Mouse (Mus musculus): ENCODE data around the gene Pus7.

- TF ChIP-seq CTCF (IDR thresholded peaks at IDR 0.05; ENCODE audit: low read depth, low read length) (no peak), POLR2A (IDR thresholded peaks at IDR 0.05; ENCODE audit: borderline replicate concordance, low read depth, low read length) (no peak)
Observed at GRCm38 (mm10) chr5:23788390-23788830, 4.9 kb upstream of the Pus7 start.
